Mouse (Mus musculus): ENCODE data around the gene Cdkn2d. TPM values are rescaled to one million over a fixed set of nuclear protein-coding genes. Genes with fewer than 3 reads are reported as not detected.
"Not testable (repeated sequence)": the region's sequence is repeated elsewhere in the genome, so short reads cannot be mapped to it uniquely, and the experiment has no call there.

The Cdkn2d gene
- polyA plus RNA-seq, 1 experiment from 2014 or later, result 48.1 TPM

DNA sequence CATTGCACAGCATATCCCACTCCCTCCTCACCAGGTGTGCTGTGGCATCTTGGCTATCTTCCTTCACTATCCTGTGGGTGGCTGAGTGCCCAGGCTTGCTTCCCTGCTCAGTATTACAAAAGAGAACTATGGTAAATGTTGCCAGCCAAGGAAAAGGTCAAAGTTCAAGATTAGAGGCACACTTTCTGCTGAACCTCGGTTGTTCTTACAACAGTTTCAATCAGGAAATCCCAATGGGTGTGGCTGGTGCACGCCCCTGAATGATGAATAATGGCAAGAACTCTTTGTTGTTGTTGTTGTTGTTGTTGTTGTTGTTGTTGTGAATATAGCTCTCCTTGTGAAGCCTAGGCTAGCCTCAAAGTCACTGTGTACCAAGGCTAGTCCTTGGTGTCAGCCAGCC lies 29.4 kb downstream of the Cdkn2d start:
- peaks cover 11% of the 10 kb centered on the region; the same call in 1 of the 2 replicates for H3K4me1 ChIP-seq (ENCODE audit: insufficient read depth)
- no peak for ATAC-seq (ENCODE audit: insufficient read depth)
- no peak for DNase-seq
- no peak overlapping the region for H3K9ac ChIP-seq
- no peaks in the 10 kb centered on the region; the same call in 1 of the 2 replicates for H3K36me3 ChIP-seq (ENCODE audit: insufficient read depth)
- 59% methylated on average over 2 of the region's 2 CpGs for WGBS
- H3K27me3 ChIP-seq (ENCODE audit: insufficient read depth, low read length), result no peaks in the 10 kb centered on the region
- H3K27ac ChIP-seq (ENCODE audit: low read depth), result no peak overlapping the region
- H3K4me2 ChIP-seq, result no peak overlapping the region
- TF ChIP-seq CTCF (IDR thresholded peaks at IDR 0.05; ENCODE audit: low read depth), result no peak
- no peaks in the 10 kb centered on the region for H3K9me3 ChIP-seq (ENCODE audit: low read depth, low read length)
- no peak overlapping the region for H3K4me3 ChIP-seq (ENCODE audit: low read depth, low read length)

DNA sequence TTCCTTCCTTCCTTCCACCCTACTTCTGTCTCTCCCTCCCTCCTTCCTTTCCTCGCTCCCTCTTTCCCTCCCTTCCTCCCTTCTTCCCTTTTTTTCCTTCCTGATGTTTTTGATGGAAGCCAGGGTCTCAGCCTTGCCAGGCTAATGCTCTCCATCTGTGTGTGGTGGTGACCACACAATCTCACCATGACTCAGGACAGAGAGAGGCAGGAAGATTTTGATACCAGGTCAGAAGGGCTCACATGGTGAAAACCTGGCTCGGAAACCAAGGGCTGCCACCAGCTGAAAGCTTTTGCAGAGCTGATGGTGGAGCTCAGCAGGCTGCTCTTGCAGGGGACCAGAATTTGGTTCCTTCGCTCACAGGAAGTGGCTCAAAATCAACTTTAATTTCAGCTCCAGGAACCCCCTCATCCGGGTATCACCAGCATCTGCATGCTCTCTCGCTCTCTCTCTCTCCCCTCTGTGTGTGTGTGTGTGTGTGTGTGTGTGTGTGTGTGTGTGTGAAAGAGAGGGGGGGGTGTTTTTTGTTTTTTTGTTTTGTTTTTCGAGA lies 30.6 kb downstream of the Cdkn2d start:
- TF ChIP-seq CTCF (IDR thresholded peaks at IDR 0.05; ENCODE audit: low read depth), result no peak
- DNase-seq (no peak), ATAC-seq (ENCODE audit: insufficient read depth) (no peak)
- Histone ChIP-seq H3K4me2 (no peak overlapping the region), H3K36me3 (ENCODE audit: insufficient read depth) (no peaks in the 10 kb centered on the region), H3K27ac (ENCODE audit: low read depth) (no peak overlapping the region), H3K27me3 (ENCODE audit: insufficient read depth, low read length) (no peaks in the 10 kb centered on the region), H3K9me3 (ENCODE audit: low read depth, low read length) (no peaks in the 10 kb centered on the region), H3K4me3 (ENCODE audit: low read depth, low read length) (no peak overlapping the region), H3K4me1 (ENCODE audit: insufficient read depth) (0 out of 2 replicates have a peak, but pooled peaks cover 3% of the 10 kb centered on the region), H3K9ac (no peak overlapping the region)
- WGBS, result 72% methylated on average over 6 of the region's 6 CpGs

DNA sequence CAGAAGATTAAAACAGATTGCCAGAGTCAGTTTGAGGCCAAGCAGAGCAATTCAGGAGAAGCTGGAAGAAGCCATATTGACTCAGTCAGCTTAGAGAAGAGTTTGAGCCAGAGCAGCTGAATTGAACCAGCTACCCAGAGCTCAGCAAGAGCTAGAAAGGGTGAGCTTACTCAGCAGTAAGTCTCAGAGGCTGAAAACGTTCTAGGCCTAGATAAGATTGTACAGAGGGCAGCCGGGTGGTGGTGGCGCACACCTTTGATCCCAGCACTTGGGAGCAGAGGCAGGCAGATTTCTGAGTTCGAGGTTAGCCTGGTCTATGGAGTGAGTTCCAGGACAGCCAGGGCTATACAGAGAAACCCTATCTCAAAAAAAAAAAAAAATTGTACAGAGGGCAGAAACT lies 34.9 kb downstream of the Cdkn2d start:
- not testable (repeated sequence) for H3K9ac ChIP-seq; ATAC-seq (ENCODE audit: insufficient read depth); H3K27me3 ChIP-seq (ENCODE audit: insufficient read depth, low read length); H3K36me3 ChIP-seq (ENCODE audit: insufficient read depth); H3K27ac ChIP-seq (ENCODE audit: low read depth); H3K4me3 ChIP-seq (ENCODE audit: low read depth, low read length); DNase-seq; H3K4me2 ChIP-seq; H3K4me1 ChIP-seq (ENCODE audit: insufficient read depth); H3K9me3 ChIP-seq (ENCODE audit: low read depth, low read length)
- WGBS, result 76% methylated on average over 4 of the region's 4 CpGs

DNA sequence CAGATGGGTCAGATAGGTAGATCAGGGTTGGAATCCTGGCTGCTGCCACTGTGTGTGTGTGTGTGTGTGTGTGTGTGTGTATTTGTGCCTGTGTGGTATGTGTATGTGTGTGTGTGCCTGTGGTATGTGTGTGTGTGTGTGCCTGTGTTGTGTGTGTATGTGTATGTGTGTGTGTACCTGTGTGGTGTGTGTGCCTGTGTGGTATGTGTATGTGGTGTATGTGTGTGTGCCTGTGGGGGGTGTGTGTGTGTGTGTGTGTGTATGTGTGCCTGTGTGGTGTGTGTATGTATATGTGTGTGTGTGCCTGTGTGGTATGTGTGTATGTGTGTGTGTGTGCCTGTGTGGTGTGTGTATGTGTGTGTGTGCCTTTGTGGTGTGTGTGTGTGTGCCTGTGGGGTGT lies 36.5 kb downstream of the Cdkn2d start:
- Histone ChIP-seq H3K9me3 (ENCODE audit: low read depth, low read length) (no peaks in the 10 kb centered on the region), H3K27ac (ENCODE audit: low read depth) (no peak overlapping the region), H3K27me3 (ENCODE audit: insufficient read depth, low read length) (peaks cover 22% of the 10 kb centered on the region), H3K9ac (no peak overlapping the region), H3K4me3 (ENCODE audit: low read depth, low read length) (no peak overlapping the region), H3K4me1 (ENCODE audit: insufficient read depth) (no peaks in the 10 kb centered on the region), H3K4me2 (no peak overlapping the region), H3K36me3 (ENCODE audit: insufficient read depth) (no peaks in the 10 kb centered on the region)
- ATAC-seq (ENCODE audit: insufficient read depth), result no peak
- no peak for DNase-seq
- TF ChIP-seq CTCF (IDR thresholded peaks at IDR 0.05; ENCODE audit: low read depth), result no peak

DNA sequence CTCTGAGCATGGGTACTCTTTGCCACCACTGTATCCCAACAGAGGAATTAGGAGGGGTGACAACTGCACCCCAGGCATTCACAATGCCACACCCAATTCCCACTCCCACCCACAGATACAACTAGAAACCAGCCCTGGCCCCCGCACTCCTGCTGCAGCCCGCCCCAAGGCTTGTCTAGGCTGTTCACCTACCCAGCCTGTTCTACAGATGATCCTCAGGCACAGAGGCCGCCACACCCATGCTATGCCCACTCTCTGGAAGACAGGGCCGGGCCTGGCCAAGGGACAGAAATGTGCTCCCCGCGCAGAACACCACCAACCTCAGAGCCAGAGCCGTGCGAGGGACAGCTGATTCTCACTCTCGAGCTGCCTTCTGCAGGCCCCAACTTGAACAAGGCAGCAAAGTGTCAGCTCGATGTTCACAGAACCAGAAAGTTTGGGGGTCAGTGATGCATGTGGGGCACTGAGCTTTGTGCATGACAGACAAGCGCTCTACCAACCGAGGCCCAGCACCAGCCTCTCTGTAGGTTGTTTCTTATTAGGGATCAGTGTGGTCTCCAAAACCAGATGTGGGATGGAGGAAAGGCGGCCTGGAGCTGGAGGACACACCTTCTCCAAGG lies 40.0 kb downstream of the Cdkn2d start:
- no peak for DNase-seq
- H3K27me3 ChIP-seq (ENCODE audit: insufficient read depth, low read length), result peaks cover 52% of the 10 kb centered on the region
- no peak overlapping the region for H3K27ac ChIP-seq (ENCODE audit: low read depth)
- H3K36me3 ChIP-seq (ENCODE audit: insufficient read depth), result no peaks in the 10 kb centered on the region
- WGBS, result 44% methylated on average over 13 of the region's 13 CpGs
- H3K4me3 ChIP-seq (ENCODE audit: low read depth, low read length), result no peak overlapping the region
- no peak for ATAC-seq (ENCODE audit: insufficient read depth)
- no peak overlapping the region for H3K4me2 ChIP-seq
- H3K9me3 ChIP-seq (ENCODE audit: low read depth, low read length), result no peaks in the 10 kb centered on the region
- no peak for TF ChIP-seq CTCF (IDR thresholded peaks at IDR 0.05; ENCODE audit: low read depth)
- H3K9ac ChIP-seq, result no peak overlapping the region
- H3K4me1 ChIP-seq (ENCODE audit: insufficient read depth), result no peaks in the 10 kb centered on the region

DNA sequence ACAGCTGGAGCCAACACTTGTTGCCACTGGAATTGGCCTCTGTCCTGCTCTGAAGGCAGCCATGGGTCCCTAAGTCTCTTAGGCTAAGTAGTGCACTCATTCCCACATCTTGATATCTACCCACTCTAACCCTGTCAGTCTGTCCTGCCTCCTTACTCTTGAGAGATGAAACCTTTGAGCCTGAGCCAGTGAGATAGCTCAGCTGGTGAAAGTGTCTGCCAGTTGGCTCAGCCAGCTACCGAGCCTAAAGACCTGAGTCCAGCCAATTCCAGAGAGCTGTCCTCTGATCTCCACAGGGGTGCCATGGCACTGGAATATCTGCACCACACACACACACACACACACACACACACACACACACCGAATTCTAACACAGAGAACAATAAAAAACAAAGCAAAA lies 40.7 kb downstream of the Cdkn2d start:
- ATAC-seq (ENCODE audit: insufficient read depth), result no peak
- Histone ChIP-seq H3K9ac (no peak overlapping the region), H3K4me3 (ENCODE audit: low read depth, low read length) (no peak overlapping the region), H3K27me3 (ENCODE audit: insufficient read depth, low read length) (peaks cover 59% of the 10 kb centered on the region), H3K36me3 (ENCODE audit: insufficient read depth) (no peaks in the 10 kb centered on the region), H3K27ac (ENCODE audit: low read depth) (no peak overlapping the region), H3K4me1 (ENCODE audit: insufficient read depth) (no peaks in the 10 kb centered on the region), H3K9me3 (ENCODE audit: low read depth, low read length) (no peaks in the 10 kb centered on the region), H3K4me2 (no peak overlapping the region)
- no peak for TF ChIP-seq CTCF (IDR thresholded peaks at IDR 0.05; ENCODE audit: low read depth)
- WGBS, result 33% methylated on average over 2 of the region's 2 CpGs
- DNase-seq, result no peak

DNA sequence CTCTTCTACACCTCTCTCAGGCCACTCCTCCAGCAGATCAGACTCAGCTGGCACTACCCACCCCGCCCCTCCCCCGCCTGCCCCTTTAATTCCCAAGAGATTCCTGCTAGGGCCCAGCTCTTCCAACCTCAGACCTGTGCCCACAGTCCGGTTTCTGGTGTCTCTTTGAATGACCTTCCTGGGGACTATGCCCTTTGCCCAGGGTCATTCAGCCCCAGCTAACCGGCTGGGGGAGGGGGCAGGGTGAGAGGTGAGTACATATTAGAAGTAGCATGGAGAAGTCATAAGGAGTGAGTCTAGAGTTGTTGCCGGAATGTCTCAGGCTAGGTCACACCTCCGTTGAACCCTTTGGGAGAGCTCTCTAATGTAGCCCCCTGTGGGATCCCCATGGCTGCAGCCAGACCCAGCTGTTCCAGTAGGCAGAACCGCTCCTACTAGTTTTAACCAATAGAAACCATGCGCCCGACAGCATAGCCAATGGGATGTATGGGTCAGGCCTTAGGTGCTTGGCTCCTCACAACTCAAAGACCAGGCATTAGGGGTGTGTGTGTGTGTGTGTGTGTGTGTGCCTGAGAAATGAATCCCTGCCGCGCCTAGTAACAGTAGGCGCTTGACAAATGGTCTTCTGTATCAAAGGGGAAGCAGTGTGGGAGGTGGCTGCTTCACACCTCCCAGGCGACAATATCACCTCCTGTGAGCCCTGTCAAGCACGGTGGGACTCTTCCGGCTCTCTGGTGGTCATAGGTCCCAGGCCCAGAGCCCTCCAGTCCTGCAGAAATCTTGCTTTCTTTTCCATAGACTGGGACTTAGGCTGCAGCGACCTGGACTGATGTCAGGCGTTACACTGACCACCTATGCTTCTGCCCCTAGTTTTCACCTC lies 41.3 kb downstream of the Cdkn2d start:
- H3K27me3 ChIP-seq (ENCODE audit: insufficient read depth, low read length), result peaks cover 66% of the 10 kb centered on the region
- no peak for TF ChIP-seq CTCF (IDR thresholded peaks at IDR 0.05; ENCODE audit: low read depth)
- no peak overlapping the region for H3K27ac ChIP-seq (ENCODE audit: low read depth)
- H3K4me2 ChIP-seq, result no peak overlapping the region
- no peak overlapping the region for H3K9ac ChIP-seq
- no peaks in the 10 kb centered on the region for H3K36me3 ChIP-seq (ENCODE audit: insufficient read depth)
- H3K4me1 ChIP-seq (ENCODE audit: insufficient read depth), result no peaks in the 10 kb centered on the region
- H3K4me3 ChIP-seq (ENCODE audit: low read depth, low read length), result no peak overlapping the region
- no peaks in the 10 kb centered on the region for H3K9me3 ChIP-seq (ENCODE audit: low read depth, low read length)
- DNase-seq (no peak), ATAC-seq (ENCODE audit: insufficient read depth) (peak; percentile 23; the same call in 1 of the 2 replicates)
- WGBS, result 16% methylated on average over 17 of the region's 17 CpGs
